Mouse (Mus musculus) cerebellum, adult 2 months (tissue): ENCODE data around the gene Olfr912.

Source experiments
- CTCF ChIP-seq: fragments of 200-500 bp; IDR thresholded peaks from 2 replicates; pipeline ENCODE4 v1.5.1; 2011; ENCODE audit warnings: low read depth, mild to moderate bottlenecking, control low read depth, low read length, moderate library complexity, borderline replicate concordance; ENCODE audit not compliant: insufficient read depth
- POLR2A ChIP-seq: fragments of 200-500 bp; IDR thresholded peaks from 2 replicates; pipeline ENCODE4 v1.6.1; 2011; ENCODE audit warnings: low read length, control low read depth, borderline replicate concordance; ENCODE audit not compliant: insufficient read depth

- TF ChIP-seq CTCF, result no peak
- no peak for TF ChIP-seq POLR2A
These were observed 24.8 kb downstream of the Olfr912 start, which contains the start of gene Olfr914 for GRCm38 (mm10) chr9:38604802-38605201.
